Mouse (Mus musculus) E14TG2a.4 (cell line): ENCODE results near the gene Utf1.

ENCODE experiments used
- H3K27me3 ChIP-seq: 2 replicates; pipeline ENCODE4 v1.6.1; 2014; ENCODE audit warnings: low read length, control low read depth; ENCODE audit not compliant: insufficient read depth
- H3K36me3 ChIP-seq: 2 replicates; pipeline ENCODE4 v1.6.1; 2014; ENCODE audit warnings: low read length, control low read depth; ENCODE audit not compliant: insufficient read depth
- H3K4me1 ChIP-seq: replicated peaks from 2 replicates; pipeline ENCODE4 v1.6.1; 2014; ENCODE audit warnings: low read depth, low read length, control low read depth
- H3K4me3 ChIP-seq: replicated peaks from 2 replicates; pipeline ENCODE4 v1.5.1; 2014; ENCODE audit warnings: mild to moderate bottlenecking, low read length
- H3K9me3 ChIP-seq: 2 replicates; pipeline ENCODE4 v1.6.1; 2014; ENCODE audit warnings: low read length, control low read depth
- CTCF ChIP-seq: conservative IDR thresholded peaks from 2 replicates; pipeline ENCODE4 v1.5.1; 2014; ENCODE audit warnings: low read length
- NANOG ChIP-seq: IDR thresholded peaks from 2 replicates; pipeline ENCODE4 v1.6.1; 2014; ENCODE audit warnings: borderline replicate concordance, low read length, mixed read lengths
- POU5F1 ChIP-seq: IDR thresholded peaks from 2 replicates; pipeline ENCODE4 v1.6.1; 2014; ENCODE audit warnings: low read length, borderline replicate concordance

The Utf1 gene

GRCm38 (mm10) chr7:139901981-139902380, 41.6 kb upstream of the Utf1 start:
- H3K4me3 ChIP-seq: no peak overlapping the region
- peaks cover 15% of the 10 kb centered on the region for H3K4me1 ChIP-seq
- TF ChIP-seq CTCF (no peak), POU5F1 (no peak), NANOG (no peak)
- H3K9me3 ChIP-seq: no peaks in the 10 kb centered on the region
- peaks cover 29% of the 10 kb centered on the region for H3K27me3 ChIP-seq
- no peaks in the 10 kb centered on the region for H3K36me3 ChIP-seq

- Histone ChIP-seq H3K4me1 (peaks cover 29% of the 10 kb centered on the region), H3K9me3 (no peaks in the 10 kb centered on the region), H3K36me3 (no peaks in the 10 kb centered on the region), H3K4me3 (no peak overlapping the region), H3K27me3 (peaks cover 11% of the 10 kb centered on the region)
- TF ChIP-seq NANOG (no peak), POU5F1 (no peak), CTCF (no peak)
Observed at GRCm38 (mm10) chr7:139905261-139905660, 38.3 kb upstream of the Utf1 start.

- H3K4me3 ChIP-seq: no peak overlapping the region
- TF ChIP-seq POU5F1 (no peak), CTCF (peak; percentile 56), NANOG (no peak)
- H3K36me3 ChIP-seq: no peaks in the 10 kb centered on the region
- peaks cover 29% of the 10 kb centered on the region for H3K4me1 ChIP-seq
- H3K27me3 ChIP-seq: peaks cover 12% of the 10 kb centered on the region
- H3K9me3 ChIP-seq: no peaks in the 10 kb centered on the region
Observed at GRCm38 (mm10) chr7:139905661-139906060, 37.9 kb upstream of the Utf1 start.

- H3K9me3 ChIP-seq: no peaks in the 10 kb centered on the region
- TF ChIP-seq POU5F1 (no peak), NANOG (no peak), CTCF (no peak)
- H3K36me3 ChIP-seq: no peaks in the 10 kb centered on the region
- H3K4me1 ChIP-seq: peaks cover 29% of the 10 kb centered on the region
- peak overlapping the region; percentile 57 for H3K4me3 ChIP-seq
- H3K27me3 ChIP-seq: peaks cover 32% of the 10 kb centered on the region
Observed at GRCm38 (mm10) chr7:139908176-139908575, 35.4 kb upstream of the Utf1 start.

- H3K4me3 ChIP-seq: no peak overlapping the region
- no peak for TF ChIP-seq POU5F1
- no peak for TF ChIP-seq NANOG
Observed at GRCm38 (mm10) chr7:139909469-139909868, 34.1 kb upstream of the Utf1 start.

GRCm38 (mm10) chr7:139910204-139910835, 33.3 kb upstream of the Utf1 start:
- TF ChIP-seq CTCF (no peak), NANOG (no peak), POU5F1 (no peak)
- H3K9me3 ChIP-seq: no peaks in the 10 kb centered on the region

More at GRCm38 (mm10) chr7:139909469-139909868, 34.1 kb upstream of the Utf1 start:
- H3K4me1 ChIP-seq: peaks cover 37% of the 10 kb centered on the region
- H3K36me3 ChIP-seq: no peaks in the 10 kb centered on the region
- H3K9me3 ChIP-seq: no peaks in the 10 kb centered on the region
- H3K27me3 ChIP-seq: peaks cover 38% of the 10 kb centered on the region

GRCm38 (mm10) chr7:139914141-139915047, 29.2 kb upstream of the Utf1 start:
- no peaks in the 10 kb centered on the region for H3K36me3 ChIP-seq
- TF ChIP-seq NANOG: no peak
- no peak for TF ChIP-seq POU5F1
- no peak for TF ChIP-seq CTCF
- H3K9me3 ChIP-seq: no peaks in the 10 kb centered on the region

More at GRCm38 (mm10) chr7:139910204-139910835, 33.3 kb upstream of the Utf1 start:
- peaks cover 43% of the 10 kb centered on the region for H3K4me1 ChIP-seq
- no peaks in the 10 kb centered on the region for H3K36me3 ChIP-seq
- no peak overlapping the region for H3K4me3 ChIP-seq
- H3K27me3 ChIP-seq: peaks cover 34% of the 10 kb centered on the region

GRCm38 (mm10) chr7:139915646-139916257, 27.8 kb upstream of the Utf1 start:
- Histone ChIP-seq H3K27me3 (peaks cover 54% of the 10 kb centered on the region), H3K4me3 (peak overlapping the region; percentile 75), H3K4me1 (peaks cover 35% of the 10 kb centered on the region), H3K36me3 (0 out of 2 replicates have a peak, but pooled peaks cover 6% of the 10 kb centered on the region), H3K9me3 (no peaks in the 10 kb centered on the region)
- TF ChIP-seq POU5F1 (no peak), NANOG (peak; percentile 44; the same call in 1 of the 2 replicates), CTCF (no peak)

More at GRCm38 (mm10) chr7:139914141-139915047, 29.2 kb upstream of the Utf1 start:
- Histone ChIP-seq H3K27me3 (peaks cover 46% of the 10 kb centered on the region), H3K4me3 (peak overlapping the region; percentile 75), H3K4me1 (peaks cover 35% of the 10 kb centered on the region)
